Mouse (Mus musculus) kidney, postnatal 4 days (tissue): ENCODE data around the gene Nrbp1.

ENCODE experiments used
- DNase-seq, 2 experiments: peaks; one replicate each; pipeline ENCODE4 v3.0.0; 2021; ENCODE audit warnings: mixed read lengths in 2 of 2

Nrbp1 gene

GRCm38 (mm10) chr5:31240637-31241521, at the start of gene Nrbp1, which contains the start of gene Gm9970:
Gene Nrbp1 (plus strand): TSS chr5:31240864.
Gene Gm9970 (minus strand): TSS chr5:31241232.
- DNase-seq, result peak; percentile 96 to 98

GRCm38 (mm10) chr5:31192045-31192938, 48.4 kb upstream of the Nrbp1 start:
- peak; percentile 81 to 89 for DNase-seq

GRCm38 (mm10) chr5:31192939-31193630, 47.6 kb upstream of the Nrbp1 start, which contains the start of the genes Snx17 and Eif2b4:
Gene Snx17 (plus strand): TSS chr5:31193227.
Gene Eif2b4 (minus strand): TSS chr5:31193430.
- DNase-seq, result peak; percentile 99

GRCm38 (mm10) chr5:31193631-31194281, 46.9 kb upstream of the Nrbp1 start:
- no peak for DNase-seq

- no peak for DNase-seq
These were observed 45.9 kb upstream of the Nrbp1 start for GRCm38 (mm10) chr5:31194486-31195485.

GRCm38 (mm10) chr5:31195671-31196070, 45.0 kb upstream of the Nrbp1 start:
- DNase-seq, result no peak

GRCm38 (mm10) chr5:31196207-31196606, 44.5 kb upstream of the Nrbp1 start:
- DNase-seq, result no peak

- no peak for DNase-seq
These were observed 43.6 kb upstream of the Nrbp1 start for GRCm38 (mm10) chr5:31197072-31197471.

GRCm38 (mm10) chr5:31198170-31198569, 42.5 kb upstream of the Nrbp1 start:
- no peak for DNase-seq

GRCm38 (mm10) chr5:31198616-31199320, 41.9 kb upstream of the Nrbp1 start:
- DNase-seq, result no peak

GRCm38 (mm10) chr5:31199321-31199892, 41.3 kb upstream of the Nrbp1 start:
- DNase-seq, result no peak

GRCm38 (mm10) chr5:31199893-31200292, 40.8 kb upstream of the Nrbp1 start:
- peak; percentile 56 to 68 for DNase-seq

- DNase-seq, result peak; percentile 37 to 54
These were observed 40.3 kb upstream of the Nrbp1 start for GRCm38 (mm10) chr5:31200327-31200768.

- DNase-seq, result no peak
These were observed 39.5 kb upstream of the Nrbp1 start for GRCm38 (mm10) chr5:31201042-31201741.

GRCm38 (mm10) chr5:31201742-31202590, 38.7 kb upstream of the Nrbp1 start, which contains the start of gene Zfp513:
Gene Zfp513 (minus strand): TSS chr5:31202303.
- peak; percentile 94 to 97 for DNase-seq

GRCm38 (mm10) chr5:31202933-31203332, 37.7 kb upstream of the Nrbp1 start:
- no peak for DNase-seq

- no peak for DNase-seq
These were observed 36.8 kb upstream of the Nrbp1 start for GRCm38 (mm10) chr5:31203866-31204265.

- DNase-seq, result no peak
These were observed 36.2 kb upstream of the Nrbp1 start for GRCm38 (mm10) chr5:31204421-31204820.
